Mouse (Mus musculus): ENCODE data around the gene Axl. TPM values are rescaled to one million over a fixed set of nuclear protein-coding genes. Genes with fewer than 3 reads are reported as not detected.

The Axl gene
- polyA plus RNA-seq, 1 experiment: 33.5 TPM

DNA sequence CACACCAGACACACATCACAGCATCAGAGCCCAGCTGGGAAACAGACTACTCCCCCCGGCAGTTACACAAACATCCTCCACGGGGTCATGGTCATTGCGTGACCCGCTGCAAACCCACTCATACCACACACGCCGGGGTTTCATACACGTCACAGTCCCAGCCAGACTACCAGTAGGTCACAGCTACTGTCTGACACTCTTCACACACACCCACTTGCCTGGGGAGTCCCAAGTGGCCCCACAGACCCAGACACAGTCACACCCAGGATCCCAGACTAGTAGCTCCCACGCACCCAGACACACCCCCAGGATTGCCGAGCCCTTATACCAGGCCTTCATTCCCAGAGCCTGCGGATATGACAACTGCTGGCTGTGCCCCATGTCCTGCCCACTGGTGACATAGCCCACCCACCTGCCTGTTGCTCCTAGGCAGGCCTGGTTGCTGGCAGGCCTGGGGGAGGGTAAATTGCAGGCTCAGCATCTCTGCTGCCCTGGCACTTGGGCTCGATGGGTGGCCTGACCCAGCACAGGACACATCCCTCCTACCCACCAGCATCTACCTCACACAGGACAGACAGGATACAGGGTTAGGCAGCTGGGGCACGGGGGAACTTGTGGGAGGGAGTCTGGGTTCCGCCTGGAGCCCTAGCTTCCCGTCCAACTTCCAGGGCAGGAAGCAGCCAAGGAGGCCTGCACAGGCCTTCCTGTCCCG, 80.8 kb downstream of the Axl start:
- Histone ChIP-seq H3K4me3 (ENCODE audit: insufficient read depth, low read length) (no peak overlapping the region), H3K4me1 (ENCODE audit: control insufficient read depth, insufficient read depth, low read length) (peaks cover 11% of the 10 kb centered on the region), H3K27ac (ENCODE audit: insufficient read depth, low read length) (no peak overlapping the region)
- TF ChIP-seq POLR2A (IDR thresholded peaks at IDR 0.05; ENCODE audit: extremely low read depth, insufficient read depth, low read length) (no peak), CTCF (IDR thresholded peaks at IDR 0.05; ENCODE audit: extremely low read depth, insufficient read depth, low read length) (no peak)

Other genes with a start within 250 kb of the Axl start
- 0.27 and 0.38 TPM in 2 replicates for gene Ceacam2, start 248.8 kb downstream of the Axl start, polyA plus RNA-seq (2012; rRNA removed)
- gene Erich4, start 172.8 kb downstream of the Axl start, polyA plus RNA-seq (2012; rRNA removed): not detected in 2 replicates
- gene Dmac2, start 169.3 kb downstream of the Axl start, polyA plus RNA-seq (2012; rRNA removed): 76.8 and 79.1 TPM in 2 replicates
- 0.42 and 0.73 TPM in 2 replicates for gene B3gnt8, start 162.1 kb downstream of the Axl start, polyA plus RNA-seq (2012; rRNA removed)
- 63.7 and 66.1 TPM in 2 replicates for gene Bckdha, start 129.7 kb downstream of the Axl start, polyA plus RNA-seq (2012; rRNA removed)
- 31.3 and 31.5 TPM in 2 replicates for gene Exosc5, start 129.5 kb downstream of the Axl start, polyA plus RNA-seq (2012; rRNA removed)
- gene Tmem91, start 113.5 kb downstream of the Axl start, polyA plus RNA-seq (2012; rRNA removed): 30.3 and 37.6 TPM in 2 replicates
- 38.8 and 42.4 TPM in 2 replicates for gene B9d2, start 107.9 kb downstream of the Axl start, polyA plus RNA-seq (2012; rRNA removed)
- 5.6 and 6.2 TPM in 2 replicates for gene Tgfb1, start 101.7 kb downstream of the Axl start, polyA plus RNA-seq (2012; rRNA removed)
- gene Ccdc97, start 69.6 kb downstream of the Axl start, polyA plus RNA-seq (2012; rRNA removed): 57.9 and 58.5 TPM in 2 replicates
- gene Hnrnpul1, start 33.9 kb downstream of the Axl start, polyA plus RNA-seq (2012; rRNA removed): 36.7 and 37.6 TPM in 2 replicates
- gene Cyp2s1, start 28.2 kb upstream of the Axl start, polyA plus RNA-seq (2012; rRNA removed): 4.1 and 4.9 TPM in 2 replicates
- 0.04 TPM in 1 of 2 replicates, not detected in the other for gene Cyp2b10, start 108.9 kb upstream of the Axl start, polyA plus RNA-seq (2012; rRNA removed)